Mouse (Mus musculus) thymus, adult 2 months (tissue): ENCODE results near the gene Mthfr. TPM values are rescaled to one million over a fixed set of nuclear protein-coding genes. Genes with fewer than 3 reads are reported as not detected.
"Not testable (repeated sequence)": the region's sequence is repeated elsewhere in the genome, so short reads cannot be mapped to it uniquely, and the experiment has no call there.

Source experiments
- DNase-seq: peaks from one replicate; pipeline ENCODE4 v3.0.0; 2021
- H3K27ac ChIP-seq: fragments of 200-500 bp; 2 replicates; pipeline ENCODE4 v1.5.1; 2012; ENCODE audit warnings: low read length, control low read depth; ENCODE audit not compliant: control insufficient read depth, insufficient read depth
- H3K27me3 ChIP-seq: fragments of 200-500 bp; 2 replicates; pipeline ENCODE4 v1.6.1; 2012; ENCODE audit warnings: mild to moderate bottlenecking, low read length, moderate library complexity, mixed read lengths; ENCODE audit not compliant: control insufficient read depth, insufficient read depth
- H3K36me3 ChIP-seq: fragments of 200-500 bp; 2 replicates; pipeline ENCODE4 v1.6.1; 2012; ENCODE audit warnings: mild to moderate bottlenecking, low read length, moderate library complexity; ENCODE audit not compliant: control insufficient read depth, insufficient read depth
- H3K4me1 ChIP-seq: fragments of 200-500 bp; replicated peaks from 2 replicates; pipeline ENCODE4 v1.6.1; 2012; ENCODE audit warnings: low read length; ENCODE audit not compliant: control insufficient read depth, insufficient read depth
- H3K4me3 ChIP-seq: fragments of 200-500 bp; 2 replicates; pipeline ENCODE4 v1.5.1; 2012; ENCODE audit warnings: mild to moderate bottlenecking, low read length, control low read depth, moderate library complexity; ENCODE audit not compliant: control insufficient read depth, insufficient read depth
- CTCF ChIP-seq: fragments of 200-500 bp; IDR thresholded peaks from 2 replicates; pipeline ENCODE4 v1.5.1; 2012; ENCODE audit warnings: mild to moderate bottlenecking, control low read depth, low read length, moderate library complexity, borderline replicate concordance; ENCODE audit not compliant: control insufficient read depth, poor library complexity, insufficient read depth; ENCODE audit errors: extremely low read depth
- POLR2A ChIP-seq: fragments of 200-500 bp; IDR thresholded peaks from 2 replicates; pipeline ENCODE4 v1.6.1; 2012; ENCODE audit warnings: mild to moderate bottlenecking, low read length, control low read depth, moderate library complexity; ENCODE audit not compliant: control insufficient read depth, poor library complexity, insufficient read depth; ENCODE audit errors: extremely low read depth
- WGBS: fragments of 180-500 bp; shearing (Covaris S2); methylation state at CpG from one replicate; pipeline ENCODE4 v1.1.7; 2018; 5-methylcytosine and 5-hydroxymethylcytosine counted together
- polyA plus RNA-seq: library from polyadenylated mRNA; depleted of rRNA; stranded (reverse); fragments of >200 nt; gene quantifications from 2 replicates; pipeline ENCODE4 v1.2.3, GENCODE M21; 2012

Mthfr gene
- polyA plus RNA-seq, 1 experiment = 30.2 TPM

- Histone ChIP-seq H3K36me3 (no peaks in the 10 kb centered on the region; the same call in 1 of the 2 replicates), H3K4me3 (no peak overlapping the region), H3K27me3 (no peaks in the 10 kb centered on the region), H3K27ac (no peak overlapping the region), H3K4me1 (peaks cover 28% of the 10 kb centered on the region)
- TF ChIP-seq POLR2A (no peak), CTCF (no peak)
- 97% methylated on average over 2 of the region's 2 CpGs for WGBS
- DNase-seq = no peak
Observed at GRCm38 (mm10) chr4:148044113-148044512, 5.2 kb downstream of the Mthfr start.

- H3K4me3 ChIP-seq = no peak overlapping the region
- DNase-seq = no peak
- no peaks in the 10 kb centered on the region for H3K27me3 ChIP-seq
- H3K27ac ChIP-seq = no peak overlapping the region
- H3K36me3 ChIP-seq = no peaks in the 10 kb centered on the region; the same call in none of the 2 replicates
- 63% methylated on average over 4 of the region's 4 CpGs for WGBS
- H3K4me1 ChIP-seq = peaks cover 5% of the 10 kb centered on the region
- no peak for TF ChIP-seq CTCF
Observed at GRCm38 (mm10) chr4:148046450-148047031, 7.7 kb downstream of the Mthfr start.

- not testable (repeated sequence) for H3K4me3 ChIP-seq, H3K27ac ChIP-seq, DNase-seq, H3K27me3 ChIP-seq, H3K4me1 ChIP-seq, H3K36me3 ChIP-seq
- 97% methylated on average over 3 of the region's 3 CpGs for WGBS
Observed at GRCm38 (mm10) chr4:148050396-148050914, 11.6 kb downstream of the Mthfr start.

- no peak for DNase-seq
- Histone ChIP-seq H3K27ac (no peak overlapping the region), H3K27me3 (no peaks in the 10 kb centered on the region), H3K36me3 (peaks cover 10% of the 10 kb centered on the region), H3K4me1 (no peaks in the 10 kb centered on the region), H3K4me3 (no peak overlapping the region)
- WGBS = 96% methylated on average over 13 of the region's 13 CpGs
- TF ChIP-seq CTCF (no peak), POLR2A (no peak)
Observed at GRCm38 (mm10) chr4:148051046-148051776, 12.3 kb downstream of the Mthfr start.

GRCm38 (mm10) chr4:148051886-148052285 is 13.0 kb downstream of the Mthfr start:
- no peaks in the 10 kb centered on the region for H3K4me1 ChIP-seq

GRCm38 (mm10) chr4:148052976-148053375 is 14.1 kb downstream of the Mthfr start:
- Histone ChIP-seq H3K27ac (no peak overlapping the region), H3K4me3 (no peak overlapping the region), H3K36me3 (peaks cover 10% of the 10 kb centered on the region), H3K4me1 (no peaks in the 10 kb centered on the region), H3K27me3 (no peaks in the 10 kb centered on the region)
- no peak for DNase-seq
- TF ChIP-seq POLR2A (no peak), CTCF (no peak)
- WGBS = 95% methylated on average over 2 of the region's 2 CpGs

More at GRCm38 (mm10) chr4:148051886-148052285, 13.0 kb downstream of the Mthfr start:
- TF ChIP-seq CTCF (no peak), POLR2A (no peak)
- Histone ChIP-seq H3K27ac (no peak overlapping the region), H3K4me3 (no peak overlapping the region), H3K36me3 (peaks cover 10% of the 10 kb centered on the region), H3K27me3 (no peaks in the 10 kb centered on the region)
- no peak for DNase-seq
- WGBS = 95% methylated on average over 11 of the region's 11 CpGs

- Histone ChIP-seq H3K36me3 (peaks cover 10% of the 10 kb centered on the region), H3K27ac (no peak overlapping the region), H3K4me3 (no peak overlapping the region), H3K27me3 (no peaks in the 10 kb centered on the region), H3K4me1 (no peaks in the 10 kb centered on the region)
- TF ChIP-seq POLR2A (no peak), CTCF (no peak)
- no peak for DNase-seq
- WGBS = 97% methylated on average over 12 of the region's 12 CpGs
Observed at GRCm38 (mm10) chr4:148053417-148053920, 14.6 kb downstream of the Mthfr start.
